Mouse (Mus musculus) megakaryocyte, embryonic 14.5 days (primary cell): ENCODE data around the gene Jph4.

Experiments
- FLI1 ChIP-seq: IDR thresholded peaks from 2 replicates; pipeline ENCODE4 v1.6.1; 2012; ENCODE audit warnings: low read length, inconsistent platforms, mixed read lengths
- GATA1 ChIP-seq: IDR thresholded peaks from 3 replicates; pipeline ENCODE4 v1.6.1; 2012; ENCODE audit warnings: mixed read lengths, low read length, inconsistent platforms, borderline replicate concordance

DNA sequence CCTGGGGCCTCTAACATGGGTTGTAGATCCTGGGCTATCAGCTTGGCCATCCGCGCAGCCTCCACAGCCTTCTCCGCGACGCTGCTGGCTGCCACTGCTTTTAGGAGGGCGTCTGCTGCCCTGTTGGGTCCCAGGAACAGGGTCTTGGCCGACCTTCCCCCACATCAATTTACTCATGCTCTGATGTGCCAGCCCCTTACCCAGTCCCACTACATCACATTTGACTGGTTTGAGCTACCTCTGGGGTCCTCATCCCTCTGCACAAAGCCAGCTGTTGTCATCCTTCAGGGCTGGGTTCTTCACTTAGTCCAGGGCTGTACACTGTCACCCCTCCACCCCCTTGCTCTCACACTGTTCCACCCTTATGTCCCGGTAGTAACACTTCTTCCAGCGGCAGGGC lies 6.7 kb downstream of the Jph4 start:
- TF ChIP-seq FLI1 (no peak), GATA1 (no peak)
